ENCODE assay signal across 21 mouse cellular contexts in genomic region chr4:120892516-120892915, GRCm38 (mm10). TPM values are rescaled to one million over a fixed set of nuclear protein-coding genes. Genes with fewer than 3 reads are reported as not detected.
A peak's percentile ranks its signal among the peaks of the same experiment; 100 is the strongest.
DNase-seq lines count a peak whose midpoint lies in the region; ATAC-seq and TF ChIP-seq lines count a peak whose summit lies in the region.
"Had no signal": no experiment of that assay in that cellular context is flagged by ENCODE, and none has a peak within 500 bp of the region (broad histone marks: within the 10 kb centered on the region; RNA-seq: fewer than 3 reads in every experiment).

No protein-coding gene starts in this region.

- H3K9ac ChIP-seq in forebrain, embryonic 11.5 days (ENCODE audit: low read length), result no peak overlapping the region
- H3K9ac ChIP-seq in forebrain, embryonic 14.5 days (ENCODE audit: low read length), result no peak overlapping the region
- no peak overlapping the region for H3K9ac ChIP-seq in hindbrain, embryonic 16.5 days (ENCODE audit: low read depth, low read length)
- no peak overlapping the region for H3K9ac ChIP-seq in hindbrain, embryonic 14.5 days
- H3K9ac ChIP-seq in limb, embryonic 15.5 days, result peak overlapping the region; percentile 17; the same call in 1 of the 2 replicates
- H3K9ac ChIP-seq: embryonic facial prominence, embryonic 13.5 days; hindbrain, embryonic 13.5 days had no signal

- ATAC-seq in forebrain, embryonic 11.5 days (replicated peaks; ENCODE audit: low FRiP score), result no peak
- no peak for ATAC-seq in forebrain, embryonic 14.5 days
- 0 out of 2 replicates have a peak, but pooled peaks have one; percentile 15 for ATAC-seq in hindbrain, embryonic 16.5 days
- no peak for ATAC-seq in hindbrain, embryonic 14.5 days (ENCODE audit: low FRiP score)
- ATAC-seq in limb, embryonic 15.5 days (ENCODE audit: insufficient number of reproducible peaks, low FRiP score, low TSS enrichment, low read depth), result no peak
- ATAC-seq: CD4-positive, CD25-positive, alpha-beta regulatory T cell, adult 4 months; forebrain, embryonic 16.5 days; inflammation-experienced regulatory T-cells, adult 6 months; intestine, postnatal 0 days had no signal

- H3K27ac ChIP-seq in cerebellum, adult 2 months (ENCODE audit: insufficient read depth, low read length), result peak overlapping the region; percentile 89
- no peak overlapping the region for H3K27ac ChIP-seq in forebrain, embryonic 11.5 days (ENCODE audit: low read depth, low read length)
- H3K27ac ChIP-seq in forebrain, embryonic 14.5 days (ENCODE audit: low read depth, low read length), result no peak overlapping the region
- no peak overlapping the region for H3K27ac ChIP-seq in hindbrain, embryonic 16.5 days (ENCODE audit: low read depth, low read length)
- no peak overlapping the region for H3K27ac ChIP-seq in hindbrain, embryonic 14.5 days
- no peak overlapping the region for H3K27ac ChIP-seq in limb, embryonic 15.5 days
- H3K27ac ChIP-seq: embryonic facial prominence, embryonic 13.5 days; gastrocnemius, adult 2 months; hindbrain, embryonic 13.5 days had no signal

- H3K4me3 ChIP-seq in cerebellum, adult 2 months (replicated peaks; ENCODE audit: insufficient read depth, low read depth, low read length), result no peak overlapping the region
- no peak overlapping the region for H3K4me3 ChIP-seq in forebrain, embryonic 11.5 days (ENCODE audit: low read depth, low read length)
- no peak overlapping the region for H3K4me3 ChIP-seq in forebrain, embryonic 14.5 days (ENCODE audit: low read depth, low read length)
- no peak overlapping the region for H3K4me3 ChIP-seq in hindbrain, embryonic 16.5 days (ENCODE audit: low read length)
- H3K4me3 ChIP-seq in hindbrain, embryonic 14.5 days (replicated peaks; ENCODE audit: low read length), result no peak overlapping the region
- H3K4me3 ChIP-seq in limb, embryonic 15.5 days, result no peak overlapping the region
- H3K4me3 ChIP-seq: embryonic facial prominence, embryonic 13.5 days; gastrocnemius, adult 2 months; hindbrain, embryonic 13.5 days had no signal

- WGBS in cerebellum, adult 2 months, result 6% methylated on average over 1 of the region's 1 CpGs
- WGBS in forebrain, embryonic 11.5 days, result 83% methylated on average over 1 of the region's 1 CpGs
- WGBS in forebrain, embryonic 14.5 days, result 70% methylated on average over 1 of the region's 1 CpGs
- WGBS in hindbrain, embryonic 16.5 days, result 50% methylated on average over 1 of the region's 1 CpGs
- 75% methylated on average over 1 of the region's 1 CpGs for WGBS in hindbrain, embryonic 14.5 days
- 32% methylated on average over 1 of the region's 1 CpGs for WGBS in limb, embryonic 15.5 days

- no peak for DNase-seq in cerebellum, adult 2 months
- no peak for DNase-seq in cerebellum, adult 11-12 months
- peak; percentile 35 for DNase-seq in forebrain, embryonic 11.5 days (ENCODE audit: low spot score)
- DNase-seq in forebrain, embryonic 14.5 days (ENCODE audit: low spot score), result no peak
- no peak for DNase-seq in hindbrain, embryonic 14.5 days (ENCODE audit: low spot score)
- DNase-seq: adrenal gland, adult 8-10 months; adrenal gland, postnatal 36 days; B cell, adult 2 months; gastrocnemius, adult 2 months; gastrocnemius, postnatal 25 days; heart, postnatal 10 days; heart, postnatal 4 days had no signal

- no peaks in the 10 kb centered on the region for H3K27me3 ChIP-seq in cerebellum, adult 2 months (ENCODE audit: control insufficient read depth, insufficient read depth, low read length)
- no peaks in the 10 kb centered on the region for H3K27me3 ChIP-seq in forebrain, embryonic 11.5 days (ENCODE audit: control insufficient read depth, insufficient read depth, low read length)
- H3K27me3 ChIP-seq in forebrain, embryonic 14.5 days (replicated peaks; ENCODE audit: control insufficient read depth, insufficient read depth, low read length), result no peaks in the 10 kb centered on the region
- no peaks in the 10 kb centered on the region for H3K27me3 ChIP-seq in hindbrain, embryonic 16.5 days (replicated peaks; ENCODE audit: control insufficient read depth, insufficient read depth, low read length)
- no peaks in the 10 kb centered on the region for H3K27me3 ChIP-seq in hindbrain, embryonic 14.5 days (ENCODE audit: control insufficient read depth, insufficient read depth, low read length)
- H3K27me3 ChIP-seq in limb, embryonic 15.5 days, result no peaks in the 10 kb centered on the region

- no peak for TF ChIP-seq POLR2A in cerebellum, adult 2 months (IDR thresholded peaks at IDR 0.05; ENCODE audit: borderline replicate concordance, insufficient read depth, low read length)

- no peaks in the 10 kb centered on the region for H3K9me3 ChIP-seq in forebrain, embryonic 11.5 days (ENCODE audit: control insufficient read depth, low read length)
- H3K9me3 ChIP-seq in forebrain, embryonic 14.5 days (replicated peaks; ENCODE audit: control insufficient read depth, low read length), result no peaks in the 10 kb centered on the region
- H3K9me3 ChIP-seq in hindbrain, embryonic 16.5 days (ENCODE audit: control insufficient read depth, low read length), result no peaks in the 10 kb centered on the region
- no peaks in the 10 kb centered on the region for H3K9me3 ChIP-seq in hindbrain, embryonic 14.5 days (ENCODE audit: control insufficient read depth, low read length)
- H3K9me3 ChIP-seq in limb, embryonic 15.5 days, result no peaks in the 10 kb centered on the region
- H3K9me3 ChIP-seq: embryonic facial prominence, embryonic 13.5 days; G1E; hindbrain, embryonic 13.5 days had no signal

- H3K36me3 ChIP-seq in forebrain, embryonic 11.5 days (ENCODE audit: control insufficient read depth, insufficient read depth, low read length), result no peaks in the 10 kb centered on the region
- H3K36me3 ChIP-seq in forebrain, embryonic 14.5 days (ENCODE audit: control insufficient read depth, insufficient read depth, low read length), result no peaks in the 10 kb centered on the region
- no peaks in the 10 kb centered on the region for H3K36me3 ChIP-seq in hindbrain, embryonic 16.5 days (ENCODE audit: control insufficient read depth, insufficient read depth, low read length)
- no peaks in the 10 kb centered on the region; the same call in 1 of the 2 replicates for H3K36me3 ChIP-seq in hindbrain, embryonic 14.5 days (replicated peaks; ENCODE audit: control insufficient read depth, insufficient read depth)
- H3K36me3 ChIP-seq in limb, embryonic 15.5 days, result no peaks in the 10 kb centered on the region
- H3K36me3 ChIP-seq: embryonic facial prominence, embryonic 13.5 days; G1E; hindbrain, embryonic 13.5 days had no signal

- no peak for TF ChIP-seq CTCF in cerebellum, adult 2 months (IDR thresholded peaks at IDR 0.05; ENCODE audit: borderline replicate concordance, insufficient read depth, low read depth, low read length)

- H3K4me2 ChIP-seq in forebrain, embryonic 11.5 days (ENCODE audit: low read depth, low read length, severe bottlenecking), result no peak overlapping the region
- H3K4me2 ChIP-seq in forebrain, embryonic 14.5 days (ENCODE audit: low read length), result no peak overlapping the region
- no peak overlapping the region for H3K4me2 ChIP-seq in hindbrain, embryonic 16.5 days (ENCODE audit: low read length)
- no peak overlapping the region for H3K4me2 ChIP-seq in hindbrain, embryonic 14.5 days (replicated peaks)
- H3K4me2 ChIP-seq in limb, embryonic 15.5 days, result no peak overlapping the region
- H3K4me2 ChIP-seq: embryonic facial prominence, embryonic 13.5 days; hindbrain, embryonic 13.5 days had no signal

- H3K4me1 ChIP-seq in cerebellum, adult 2 months (ENCODE audit: control insufficient read depth, insufficient read depth, low read length), result peaks cover 79% of the 10 kb centered on the region
- H3K4me1 ChIP-seq in forebrain, embryonic 11.5 days (replicated peaks; ENCODE audit: control insufficient read depth, insufficient read depth, low read length), result no peaks in the 10 kb centered on the region; the same call in 1 of the 2 replicates
- H3K4me1 ChIP-seq in forebrain, embryonic 14.5 days (ENCODE audit: control insufficient read depth, insufficient read depth, low read length), result no peaks in the 10 kb centered on the region
- no peaks in the 10 kb centered on the region for H3K4me1 ChIP-seq in hindbrain, embryonic 16.5 days (ENCODE audit: control insufficient read depth, insufficient read depth, low read depth, low read length)
- H3K4me1 ChIP-seq in hindbrain, embryonic 14.5 days (replicated peaks; ENCODE audit: control insufficient read depth, insufficient read depth, low read length), result no peaks in the 10 kb centered on the region
- no peaks in the 10 kb centered on the region; the same call in 1 of the 2 replicates for H3K4me1 ChIP-seq in limb, embryonic 15.5 days

RNA-seq across cellular contexts. Expression of gene Exo5, which starts 32.3 kb away (rescaled TPM):
- 9.4 and 10.1 TPM in 2 replicates for polyA plus RNA-seq in cerebellum, adult 2 months (2012; rRNA removed)
- 32.1 and 34.1 TPM in 2 replicates for polyA plus RNA-seq in forebrain, embryonic 11.5 days (2014; fragmentation: Nextera tagmentation; extraction: Ambion mirVana)
- 36.5 and 41.4 TPM in 2 replicates for polyA plus RNA-seq in forebrain, embryonic 14.5 days (2014; fragmentation: Nextera tagmentation; extraction: Ambion mirVana)
- polyA plus RNA-seq in hindbrain, embryonic 16.5 days (2015; fragmentation: Nextera tagmentation; extraction: Ambion mirVana), result 28.0 and 29.8 TPM in 2 replicates
- polyA plus RNA-seq in hindbrain, embryonic 14.5 days (2014; fragmentation: Nextera tagmentation; extraction: Ambion mirVana), result 23.2 and 29.6 TPM in 2 replicates
- polyA plus RNA-seq in limb, embryonic 15.5 days (2015; fragmentation: Nextera tagmentation; extraction: Ambion mirVana), result 25.8 and 26.8 TPM in 2 replicates

RNA-seq across cellular contexts. Expression of gene Rims3, which starts 37.9 kb away (rescaled TPM):
- polyA plus RNA-seq in cerebellum, adult 2 months (2012; rRNA removed), result 104 and 118 TPM in 2 replicates
- polyA plus RNA-seq in forebrain, embryonic 11.5 days (2014; fragmentation: Nextera tagmentation; extraction: Ambion mirVana), result 4.2 and 4.9 TPM in 2 replicates
- 8.1 and 9.0 TPM in 2 replicates for polyA plus RNA-seq in forebrain, embryonic 14.5 days (2014; fragmentation: Nextera tagmentation; extraction: Ambion mirVana)
- polyA plus RNA-seq in hindbrain, embryonic 16.5 days (2015; fragmentation: Nextera tagmentation; extraction: Ambion mirVana), result 24.0 and 28.6 TPM in 2 replicates
- 26.2 and 29.6 TPM in 2 replicates for polyA plus RNA-seq in hindbrain, embryonic 14.5 days (2014; fragmentation: Nextera tagmentation; extraction: Ambion mirVana)
- 0.24 and 0.35 TPM in 2 replicates for polyA plus RNA-seq in limb, embryonic 15.5 days (2015; fragmentation: Nextera tagmentation; extraction: Ambion mirVana)
- polyA plus RNA-seq: G1E had no signal

RNA-seq across cellular contexts. Expression of gene Zfp69, which starts 59.0 kb away (rescaled TPM):
- 1.9 and 3.1 TPM in 2 replicates for polyA plus RNA-seq in cerebellum, adult 2 months (2012; rRNA removed)
- polyA plus RNA-seq in forebrain, embryonic 11.5 days (2014; fragmentation: Nextera tagmentation; extraction: Ambion mirVana), result 8.8 and 9.8 TPM in 2 replicates
- polyA plus RNA-seq in forebrain, embryonic 14.5 days (2014; fragmentation: Nextera tagmentation; extraction: Ambion mirVana), result 5.1 and 5.3 TPM in 2 replicates
- polyA plus RNA-seq in hindbrain, embryonic 16.5 days (2015; fragmentation: Nextera tagmentation; extraction: Ambion mirVana), result 6.1 and 6.3 TPM in 2 replicates
- polyA plus RNA-seq in hindbrain, embryonic 14.5 days (2014; fragmentation: Nextera tagmentation; extraction: Ambion mirVana), result 5.4 and 6.0 TPM in 2 replicates
- polyA plus RNA-seq in limb, embryonic 15.5 days (2015; fragmentation: Nextera tagmentation; extraction: Ambion mirVana), result 7.9 and 8.2 TPM in 2 replicates
